Mouse (Mus musculus) thymus, adult 2 months (tissue): Measurements from ENCODE around the gene Krtap4-13.
"Not testable (repeated sequence)": the region's sequence is repeated elsewhere in the genome, so short reads cannot be mapped to it uniquely, and the experiment has no call there.

Experiments used
- CTCF ChIP-seq: fragments of 200-500 bp; IDR thresholded peaks from 2 replicates; pipeline ENCODE4 v1.5.1; 2012; ENCODE audit warnings: mild to moderate bottlenecking, control low read depth, low read length, moderate library complexity, borderline replicate concordance; ENCODE audit not compliant: control insufficient read depth, poor library complexity, insufficient read depth; ENCODE audit errors: extremely low read depth
- POLR2A ChIP-seq: fragments of 200-500 bp; IDR thresholded peaks from 2 replicates; pipeline ENCODE4 v1.6.1; 2012; ENCODE audit warnings: mild to moderate bottlenecking, low read length, control low read depth, moderate library complexity; ENCODE audit not compliant: control insufficient read depth, poor library complexity, insufficient read depth; ENCODE audit errors: extremely low read depth

DNA sequence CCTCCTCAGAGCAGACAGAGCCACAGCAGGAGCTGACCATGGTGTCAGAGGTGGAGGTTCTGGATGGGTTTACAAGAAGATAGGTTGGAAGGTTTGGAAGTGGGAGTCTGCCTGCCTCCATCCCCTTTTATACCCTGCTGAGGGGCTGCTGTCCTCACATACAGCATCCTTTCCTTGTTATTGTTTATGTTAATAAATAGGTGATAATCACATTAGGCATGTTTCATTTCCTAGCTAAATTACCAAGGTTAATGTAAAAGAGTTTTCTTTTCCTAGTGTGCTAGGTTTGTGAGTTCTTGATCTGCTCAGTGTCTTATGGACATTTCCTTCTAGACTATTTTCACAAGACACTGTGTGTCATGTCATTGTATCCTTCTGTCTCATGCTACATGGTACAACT is at the start of gene Krtap4-13:
- not testable (repeated sequence) for TF ChIP-seq CTCF, POLR2A
